8 mouse cellular contexts compared by ENCODE assay signal in genomic region chr9:70863299-70863698, GRCm38 (mm10).
DNase-seq lines count a peak whose midpoint lies in the region; ATAC-seq and TF ChIP-seq lines count a peak whose summit lies in the region.

No protein-coding gene starts in this region.

- no peak overlapping the region for H3K27ac ChIP-seq in midbrain, embryonic 11.5 days (ENCODE audit: low read depth, low read length)
- H3K27ac ChIP-seq in midbrain, postnatal 0 days (ENCODE audit: low read depth, low read length) = no peak overlapping the region
- H3K27ac ChIP-seq in forebrain, embryonic 15.5 days (replicated peaks) = 0 out of 2 replicates have a peak overlapping the region, but pooled peaks have one; percentile 18

- H3K9me3 ChIP-seq in midbrain, embryonic 11.5 days (ENCODE audit: control insufficient read depth, low read length) = no peaks in the 10 kb centered on the region
- no peaks in the 10 kb centered on the region for H3K9me3 ChIP-seq in midbrain, postnatal 0 days (ENCODE audit: low read length)
- no peaks in the 10 kb centered on the region for H3K9me3 ChIP-seq in forebrain, embryonic 15.5 days

- peak; percentile 83 for DNase-seq in midbrain, embryonic 11.5 days (ENCODE audit: low spot score, missing footprints)
- DNase-seq in midbrain, postnatal 0 days (ENCODE audit: low spot score) = no peak
- peak; percentile 42 to 48 for DNase-seq in kidney, adult 8-10 months
- DNase-seq in lung, postnatal 10 days = peak; percentile 76
- DNase-seq in yolk sac, embryonic 10.5 days (ENCODE audit: low spot score) = peak; percentile 65
- no peak for DNase-seq in layer of hippocampus, postnatal 14 days (ENCODE audit: low spot score in 2 of 2)

- H3K36me3 ChIP-seq in midbrain, embryonic 11.5 days (ENCODE audit: control insufficient read depth, insufficient read depth, low read length) = no peaks in the 10 kb centered on the region
- no peaks in the 10 kb centered on the region for H3K36me3 ChIP-seq in midbrain, postnatal 0 days (ENCODE audit: insufficient read depth, low read length)
- no peaks in the 10 kb centered on the region for H3K36me3 ChIP-seq in forebrain, embryonic 15.5 days

- no peak for TF ChIP-seq CTCF in midbrain, postnatal 0 days (IDR thresholded peaks at IDR 0.05)

- no peaks in the 10 kb centered on the region for H3K4me1 ChIP-seq in midbrain, embryonic 11.5 days (ENCODE audit: control insufficient read depth, insufficient read depth, low read length)
- H3K4me1 ChIP-seq in midbrain, postnatal 0 days (ENCODE audit: insufficient read depth, low read length) = no peaks in the 10 kb centered on the region
- no peaks in the 10 kb centered on the region for H3K4me1 ChIP-seq in forebrain, embryonic 15.5 days

- no peak for ATAC-seq in midbrain, embryonic 11.5 days (ENCODE audit: low FRiP score)
- ATAC-seq in midbrain, postnatal 0 days (ENCODE audit: low FRiP score) = no peak
- no peak for ATAC-seq in forebrain, embryonic 15.5 days (replicated peaks)
- no peak for ATAC-seq in activated CD4-positive, CD25-positive, alpha-beta regulatory T cell, adult 4 months

- no peak overlapping the region for H3K4me2 ChIP-seq in midbrain, embryonic 11.5 days
- no peak overlapping the region for H3K4me2 ChIP-seq in midbrain, postnatal 0 days (ENCODE audit: low read depth, low read length, poor library complexity, severe bottlenecking)
- no peak overlapping the region for H3K4me2 ChIP-seq in forebrain, embryonic 15.5 days (replicated peaks)

- no peak overlapping the region for H3K4me3 ChIP-seq in midbrain, embryonic 11.5 days (ENCODE audit: low read depth, low read length)
- H3K4me3 ChIP-seq in midbrain, postnatal 0 days (ENCODE audit: low read depth, low read length) = no peak overlapping the region
- H3K4me3 ChIP-seq in forebrain, embryonic 15.5 days = no peak overlapping the region

- no peaks in the 10 kb centered on the region for H3K27me3 ChIP-seq in midbrain, embryonic 11.5 days (ENCODE audit: control insufficient read depth, insufficient read depth, low read length)
- no peaks in the 10 kb centered on the region for H3K27me3 ChIP-seq in midbrain, postnatal 0 days (ENCODE audit: insufficient read depth, low read length)
- no peaks in the 10 kb centered on the region for H3K27me3 ChIP-seq in forebrain, embryonic 15.5 days

- 44% methylated on average over 8 of the region's 8 CpGs for WGBS in midbrain, embryonic 11.5 days
- WGBS in midbrain, postnatal 0 days = 46% methylated on average over 8 of the region's 8 CpGs
- 52% methylated on average over 8 of the region's 8 CpGs for WGBS in forebrain, embryonic 15.5 days

- H3K9ac ChIP-seq in midbrain, embryonic 11.5 days (ENCODE audit: low read length) = no peak overlapping the region
- H3K9ac ChIP-seq in midbrain, postnatal 0 days (replicated peaks; ENCODE audit: low read length, poor library complexity, severe bottlenecking) = no peak overlapping the region
- H3K9ac ChIP-seq in forebrain, embryonic 15.5 days (replicated peaks) = no peak overlapping the region

Comparison
In these comparisons a context has a peak if more than half of its experiments do, and no peak if none do; other contexts are left out.
1. DNase-seq: peak in midbrain, embryonic 11.5 days (single experiment), kidney, adult 8-10 months (2 of 2), lung, postnatal 10 days (single experiment) and yolk sac, embryonic 10.5 days (single experiment); none in midbrain, postnatal 0 days (single experiment) and layer of hippocampus, postnatal 14 days (0 of 2).